Mouse (Mus musculus): ENCODE measurements around the gene Pgpep1l. TPM values are rescaled to one million over a fixed set of nuclear protein-coding genes. Genes with fewer than 3 reads are reported as not detected.
A peak's percentile ranks its signal among the peaks of the same experiment; 100 is the strongest.

Gene Pgpep1l
- polyA plus RNA-seq, 1 experiment from 2014 or later, result not detected

DNA sequence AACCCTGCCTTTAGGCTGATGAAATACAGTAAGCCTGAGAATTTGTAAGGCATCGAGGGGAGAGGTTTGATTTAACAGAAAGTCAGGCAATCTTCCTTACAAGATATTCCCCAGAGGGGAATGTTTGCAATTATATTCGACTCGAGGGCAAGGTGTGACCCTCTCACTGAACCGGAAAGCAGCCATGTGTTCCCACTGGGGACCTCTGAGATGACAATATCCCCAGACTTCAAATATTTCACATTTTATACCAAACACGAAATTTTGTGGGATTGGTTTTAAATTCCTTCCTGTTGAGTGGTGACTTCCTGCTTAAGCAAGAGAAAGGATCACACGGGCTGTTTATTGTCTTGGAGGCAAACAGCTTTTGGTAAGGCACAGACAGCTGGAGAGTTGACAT, 2.7 kb upstream of the Pgpep1l start:
- Histone ChIP-seq H3K9ac (replicated peaks; ENCODE audit: low read length) (no peak overlapping the region), H3K36me3 (replicated peaks; ENCODE audit: control insufficient read depth, insufficient read depth, low read depth, low read length) (no peaks in the 10 kb centered on the region), H3K4me2 (ENCODE audit: low read depth, low read length) (no peak overlapping the region), H3K27me3 (ENCODE audit: control insufficient read depth, insufficient read depth, low read length) (no peaks in the 10 kb centered on the region), H3K4me1 (ENCODE audit: control insufficient read depth, insufficient read depth, low read length) (0 out of 2 replicates have a peak, but pooled peaks cover 2% of the 10 kb centered on the region), H3K27ac (replicated peaks; ENCODE audit: low read depth, low read length) (no peak overlapping the region), H3K9me3 (replicated peaks; ENCODE audit: control insufficient read depth, low read length) (no peaks in the 10 kb centered on the region), H3K4me3 (ENCODE audit: low read depth, low read length) (no peak overlapping the region)
- ATAC-seq (replicated peaks; ENCODE audit: insufficient number of reproducible peaks, low FRiP score, low TSS enrichment, low read depth), result no peak
- peak; percentile 67 for DNase-seq (ENCODE audit: low spot score)
- WGBS, result 11% methylated on average over 6 of the region's 6 CpGs

GRCm38 (mm10) chr7:68265391-68265790, 1.4 kb upstream of the Pgpep1l start:
- Histone ChIP-seq H3K9me3 (replicated peaks; ENCODE audit: control insufficient read depth, low read length) (no peaks in the 10 kb centered on the region), H3K27ac (replicated peaks; ENCODE audit: low read depth, low read length) (no peak overlapping the region), H3K27me3 (ENCODE audit: control insufficient read depth, insufficient read depth, low read length) (no peaks in the 10 kb centered on the region), H3K4me2 (ENCODE audit: low read depth, low read length) (no peak overlapping the region), H3K4me1 (ENCODE audit: control insufficient read depth, insufficient read depth, low read length) (0 out of 2 replicates have a peak, but pooled peaks cover 2% of the 10 kb centered on the region), H3K36me3 (replicated peaks; ENCODE audit: control insufficient read depth, insufficient read depth, low read depth, low read length) (no peaks in the 10 kb centered on the region), H3K4me3 (ENCODE audit: low read depth, low read length) (no peak overlapping the region), H3K9ac (replicated peaks; ENCODE audit: low read length) (no peak overlapping the region)
- WGBS, result 22% methylated on average over 7 of the region's 7 CpGs
- ATAC-seq (replicated peaks; ENCODE audit: insufficient number of reproducible peaks, low FRiP score, low TSS enrichment, low read depth), result no peak; the same call in 1 of the 2 replicates
- no peak for DNase-seq (ENCODE audit: low spot score)

DNA sequence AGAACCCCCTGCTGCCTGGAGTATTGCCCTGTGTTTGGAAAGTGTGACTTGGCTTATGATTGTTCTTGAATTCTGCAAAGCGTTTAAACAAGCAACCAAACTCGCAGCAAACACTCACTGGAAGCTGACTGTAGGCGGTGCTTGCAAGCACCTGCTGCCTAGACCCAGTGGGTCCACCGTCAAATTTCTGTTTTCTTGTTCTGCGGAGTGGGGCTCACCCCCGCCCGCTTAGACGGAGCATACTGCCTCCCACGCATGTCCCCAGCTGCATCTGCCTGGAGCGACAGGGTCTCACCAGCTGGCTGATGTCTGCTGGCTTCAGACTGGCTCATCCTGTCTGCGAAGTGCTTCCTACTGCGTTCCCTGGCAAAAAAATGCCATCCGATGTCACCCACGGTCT, 498 bp upstream of the Pgpep1l start:
- 16% methylated on average over 14 of the region's 14 CpGs for whole genome bisulfite sequencing
- H3K4me3 ChIP-seq (ENCODE audit: low read depth, low read length), result no peak overlapping the region

GRCm38 (mm10) chr7:68263346-68264027, 546 bp downstream of the Pgpep1l start:
- H3K9ac ChIP-seq (replicated peaks; ENCODE audit: low read length), result no peak overlapping the region
- no peak for DNase-seq (ENCODE audit: low spot score)
- WGBS, result 46% methylated on average over 8 of the region's 8 CpGs
- no peaks in the 10 kb centered on the region for H3K36me3 ChIP-seq (replicated peaks; ENCODE audit: control insufficient read depth, insufficient read depth, low read depth, low read length)
- H3K27ac ChIP-seq (replicated peaks; ENCODE audit: low read depth, low read length), result no peak overlapping the region
- no peaks in the 10 kb centered on the region for H3K27me3 ChIP-seq (ENCODE audit: control insufficient read depth, insufficient read depth, low read length)
- H3K4me2 ChIP-seq (ENCODE audit: low read depth, low read length), result peak overlapping the region; percentile 10; the same call in 1 of the 2 replicates
- no peaks in the 10 kb centered on the region for H3K9me3 ChIP-seq (replicated peaks; ENCODE audit: control insufficient read depth, low read length)
- 0 out of 2 replicates have a peak, but pooled peaks cover 2% of the 10 kb centered on the region for H3K4me1 ChIP-seq (ENCODE audit: control insufficient read depth, insufficient read depth, low read length)
- no peak overlapping the region; the same call in 1 of the 2 replicates for H3K4me3 ChIP-seq (ENCODE audit: low read depth, low read length)
- no peak for ATAC-seq (replicated peaks; ENCODE audit: insufficient number of reproducible peaks, low FRiP score, low TSS enrichment, low read depth)

More for the DNA sequence above, 498 bp upstream of the Pgpep1l start:
- Histone ChIP-seq H3K4me2 (ENCODE audit: low read depth, low read length) (no peak overlapping the region; the same call in 1 of the 2 replicates), H3K27ac (replicated peaks; ENCODE audit: low read depth, low read length) (no peak overlapping the region), H3K36me3 (replicated peaks; ENCODE audit: control insufficient read depth, insufficient read depth, low read depth, low read length) (no peaks in the 10 kb centered on the region), H3K9ac (replicated peaks; ENCODE audit: low read length) (no peak overlapping the region), H3K9me3 (replicated peaks; ENCODE audit: control insufficient read depth, low read length) (no peaks in the 10 kb centered on the region), H3K27me3 (ENCODE audit: control insufficient read depth, insufficient read depth, low read length) (no peaks in the 10 kb centered on the region), H3K4me1 (ENCODE audit: control insufficient read depth, insufficient read depth, low read length) (0 out of 2 replicates have a peak, but pooled peaks cover 2% of the 10 kb centered on the region)
- ATAC-seq (replicated peaks; ENCODE audit: insufficient number of reproducible peaks, low FRiP score, low TSS enrichment, low read depth) (no peak), DNase-seq (ENCODE audit: low spot score) (peak; percentile 18)

- no peaks in the 10 kb centered on the region for H3K27me3 ChIP-seq (ENCODE audit: control insufficient read depth, insufficient read depth, low read length)
- no peak overlapping the region for H3K27ac ChIP-seq (replicated peaks; ENCODE audit: low read depth, low read length)
- H3K4me2 ChIP-seq (ENCODE audit: low read depth, low read length), result no peak overlapping the region
- H3K4me3 ChIP-seq (ENCODE audit: low read depth, low read length), result no peak overlapping the region
- ATAC-seq (replicated peaks; ENCODE audit: insufficient number of reproducible peaks, low FRiP score, low TSS enrichment, low read depth) (no peak), DNase-seq (ENCODE audit: low spot score) (peak; percentile 26)
- 0 out of 2 replicates have a peak, but pooled peaks cover 2% of the 10 kb centered on the region for H3K4me1 ChIP-seq (ENCODE audit: control insufficient read depth, insufficient read depth, low read length)
- no peaks in the 10 kb centered on the region for H3K36me3 ChIP-seq (replicated peaks; ENCODE audit: control insufficient read depth, insufficient read depth, low read depth, low read length)
- H3K9me3 ChIP-seq (replicated peaks; ENCODE audit: control insufficient read depth, low read length), result no peaks in the 10 kb centered on the region
- WGBS, result 52% methylated on average over 8 of the region's 8 CpGs
- H3K9ac ChIP-seq (replicated peaks; ENCODE audit: low read length), result no peak overlapping the region
Observed at GRCm38 (mm10) chr7:68262612-68263200, 1.3 kb downstream of the Pgpep1l start.

- 73% methylated on average over 6 of the region's 6 CpGs for WGBS
- Histone ChIP-seq H3K27me3 (ENCODE audit: control insufficient read depth, insufficient read depth, low read length) (no peaks in the 10 kb centered on the region), H3K36me3 (replicated peaks; ENCODE audit: control insufficient read depth, insufficient read depth, low read depth, low read length) (no peaks in the 10 kb centered on the region), H3K4me3 (ENCODE audit: low read depth, low read length) (no peak overlapping the region), H3K4me1 (ENCODE audit: control insufficient read depth, insufficient read depth, low read length) (0 out of 2 replicates have a peak, but pooled peaks cover 2% of the 10 kb centered on the region), H3K9me3 (replicated peaks; ENCODE audit: control insufficient read depth, low read length) (no peaks in the 10 kb centered on the region), H3K27ac (replicated peaks; ENCODE audit: low read depth, low read length) (no peak overlapping the region), H3K9ac (replicated peaks; ENCODE audit: low read length) (no peak overlapping the region), H3K4me2 (ENCODE audit: low read depth, low read length) (no peak overlapping the region)
- DNase-seq (ENCODE audit: low spot score), result no peak
- ATAC-seq (replicated peaks; ENCODE audit: insufficient number of reproducible peaks, low FRiP score, low TSS enrichment, low read depth), result no peak
Observed at GRCm38 (mm10) chr7:68259523-68260081, 4.4 kb downstream of the Pgpep1l start.

- 84% methylated on average over 17 of the region's 17 CpGs for WGBS
- Histone ChIP-seq H3K9me3 (replicated peaks; ENCODE audit: control insufficient read depth, low read length) (no peaks in the 10 kb centered on the region), H3K4me1 (ENCODE audit: control insufficient read depth, insufficient read depth, low read length) (0 out of 2 replicates have a peak, but pooled peaks cover under 1% of the 10 kb centered on the region), H3K36me3 (replicated peaks; ENCODE audit: control insufficient read depth, insufficient read depth, low read depth, low read length) (no peaks in the 10 kb centered on the region), H3K4me3 (ENCODE audit: low read depth, low read length) (no peak overlapping the region), H3K4me2 (ENCODE audit: low read depth, low read length) (no peak overlapping the region), H3K9ac (replicated peaks; ENCODE audit: low read length) (no peak overlapping the region), H3K27ac (replicated peaks; ENCODE audit: low read depth, low read length) (no peak overlapping the region), H3K27me3 (ENCODE audit: control insufficient read depth, insufficient read depth, low read length) (no peaks in the 10 kb centered on the region)
- no peak for DNase-seq (ENCODE audit: low spot score)
- ATAC-seq (replicated peaks; ENCODE audit: insufficient number of reproducible peaks, low FRiP score, low TSS enrichment, low read depth), result no peak
Observed at GRCm38 (mm10) chr7:68258326-68259150, 5.5 kb downstream of the Pgpep1l start.
